Mouse (Mus musculus): ENCODE data around the gene Shisa9. TPM values are rescaled to one million over a fixed set of nuclear protein-coding genes. Genes with fewer than 3 reads are reported as not detected.

Shisa9 gene
- 0.18 and 0.53 TPM in 2 replicates for polyA plus RNA-seq (2012; rRNA removed; ENCODE audit: low replicate concordance)

GRCm38 (mm10) chr16:11983616-11984270, at the start of gene Shisa9:
TSS of gene Shisa9 (plus strand) at chr16:11984113.

Other genes with a start within 250 kb of the Shisa9 start
- gene Cpped1, start 74.7 kb upstream of the Shisa9 start, polyA plus RNA-seq (2012; rRNA removed; ENCODE audit: low replicate concordance) = 27.6 and 32.5 TPM in 2 replicates